Mouse (Mus musculus) intestine, embryonic 14.5 days (tissue): Measurements from ENCODE around the gene Nktr. TPM values are rescaled to one million over a fixed set of nuclear protein-coding genes. Genes with fewer than 3 reads are reported as not detected.

Source experiments
- ATAC-seq: fragments of 200-750 bp; cut with Nextera tagmentation; replicated peaks from 2 replicates; pipeline ENCODE4 v1.8.0; 2017; ENCODE audit warnings: low read depth, moderate number of reproducible peaks, moderate TSS enrichment, moderate library complexity; ENCODE audit not compliant: low FRiP score, low TSS enrichment
- DNase-seq: peaks from one replicate; pipeline ENCODE4 v3.0.0-alpha.2; 2018; ENCODE audit warnings: low spot score
- H3K27ac ChIP-seq: fragments of 300-500 bp; sonication (generic); 2 replicates; pipeline ENCODE4 v1.5.1; 2014; ENCODE audit warnings: low read depth, mild to moderate bottlenecking, control low read depth
- H3K27me3 ChIP-seq: fragments of 300-500 bp; sonication (generic); replicated peaks from 2 replicates; pipeline ENCODE4 v1.6.1; 2014; ENCODE audit warnings: low read length, control low read depth; ENCODE audit not compliant: control insufficient read depth, insufficient read depth
- H3K36me3 ChIP-seq: fragments of 300-500 bp; sonication (generic); 2 replicates; pipeline ENCODE4 v1.6.1; 2014; ENCODE audit warnings: low read length, control low read depth; ENCODE audit not compliant: control insufficient read depth, insufficient read depth
- H3K4me1 ChIP-seq: fragments of 300-500 bp; sonication (generic); replicated peaks from 2 replicates; pipeline ENCODE4 v1.6.1; 2014; ENCODE audit warnings: low read length, control low read depth, mixed read lengths; ENCODE audit not compliant: control insufficient read depth, insufficient read depth
- H3K4me2 ChIP-seq: fragments of 300-500 bp; sonication (generic); 2 replicates; pipeline ENCODE4 v1.6.1; 2014; ENCODE audit warnings: low read length
- H3K4me3 ChIP-seq: fragments of 300-500 bp; sonication (generic); 2 replicates; pipeline ENCODE4 v1.5.1; 2014; ENCODE audit warnings: low read depth, low read length, control low read depth, mixed read lengths
- H3K9ac ChIP-seq: fragments of 300-500 bp; sonication (generic); 2 replicates; pipeline ENCODE4 v1.6.1; 2014; ENCODE audit warnings: mild to moderate bottlenecking, low read length
- H3K9me3 ChIP-seq: fragments of 300-500 bp; sonication (generic); 2 replicates; pipeline ENCODE4 v1.6.1; 2016; ENCODE audit warnings: low read length, control low read depth; ENCODE audit not compliant: control insufficient read depth
- WGBS: fragments of 180-500 bp; shearing (Covaris S2); extraction: QIAGEN DNeasy Blood & Tissue Kit; methylation state at CpG from one replicate; pipeline ENCODE4 v1.1.7; 2014; 5-methylcytosine and 5-hydroxymethylcytosine counted together
- polyA plus RNA-seq: library from polyadenylated mRNA; unstranded; fragments of >200 nt; fragmentation: Nextera tagmentation; extraction: Ambion mirVana; gene quantifications from 2 replicates; pipeline ENCODE4 v1.2.1, GENCODE M21; 2014

Nktr gene
- polyA plus RNA-seq, 1 experiment from 2014 or later: 71.7 TPM

- H3K4me3 ChIP-seq: no peak overlapping the region
- WGBS: 61% methylated on average over 8 of the region's 8 CpGs
- no peak overlapping the region for H3K9ac ChIP-seq
- no peak overlapping the region for H3K4me2 ChIP-seq
- no peak for DNase-seq
- H3K4me1 ChIP-seq: peaks cover 26% of the 10 kb centered on the region
- no peaks in the 10 kb centered on the region for H3K9me3 ChIP-seq
- peaks cover 48% of the 10 kb centered on the region for H3K36me3 ChIP-seq
- H3K27me3 ChIP-seq: no peaks in the 10 kb centered on the region
- H3K27ac ChIP-seq: no peak overlapping the region; the same call in 1 of the 2 replicates
- no peak for ATAC-seq
Observed at GRCm38 (mm10) chr9:121761787-121762186, 42.8 kb downstream of the Nktr start.

DNA sequence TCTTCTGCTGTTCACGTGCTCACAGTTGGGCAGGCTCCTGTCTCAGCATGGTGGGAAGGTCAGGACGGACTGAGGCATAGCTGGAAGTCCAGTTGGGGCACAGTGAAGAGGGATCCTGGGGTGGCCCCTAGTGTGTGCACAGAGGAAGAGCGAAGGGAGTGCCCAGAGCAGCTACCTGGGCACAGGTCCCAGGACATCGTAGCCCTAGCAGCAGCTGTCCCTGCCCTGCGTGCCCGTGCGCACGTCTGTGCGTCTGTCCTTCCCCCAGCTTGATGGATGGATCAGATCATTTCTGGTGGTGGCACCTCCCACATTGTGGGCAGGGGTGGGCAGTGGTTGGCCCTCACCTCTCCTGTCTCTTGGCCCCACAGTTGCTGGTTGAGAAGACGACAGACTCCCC, 43.3 kb downstream of the Nktr start:
- H3K9ac ChIP-seq: no peak overlapping the region
- H3K27ac ChIP-seq: no peak overlapping the region; the same call in 1 of the 2 replicates
- peaks cover 49% of the 10 kb centered on the region for H3K36me3 ChIP-seq
- ATAC-seq: no peak
- DNase-seq: no peak
- no peaks in the 10 kb centered on the region for H3K27me3 ChIP-seq
- H3K4me2 ChIP-seq: no peak overlapping the region
- no peak overlapping the region for H3K4me3 ChIP-seq
- 90% methylated on average over 10 of the region's 10 CpGs for WGBS
- peaks cover 26% of the 10 kb centered on the region for H3K4me1 ChIP-seq
- no peaks in the 10 kb centered on the region for H3K9me3 ChIP-seq

- Histone ChIP-seq H3K27ac (no peak overlapping the region), H3K9me3 (no peaks in the 10 kb centered on the region), H3K27me3 (no peaks in the 10 kb centered on the region), H3K4me1 (peaks cover 26% of the 10 kb centered on the region), H3K9ac (no peak overlapping the region), H3K36me3 (peaks cover 54% of the 10 kb centered on the region), H3K4me3 (no peak overlapping the region), H3K4me2 (no peak overlapping the region)
- no peak for DNase-seq
- 91% methylated on average over 25 of the region's 25 CpGs for WGBS
- no peak for ATAC-seq
Observed at GRCm38 (mm10) chr9:121762761-121763160, 43.8 kb downstream of the Nktr start.

DNA sequence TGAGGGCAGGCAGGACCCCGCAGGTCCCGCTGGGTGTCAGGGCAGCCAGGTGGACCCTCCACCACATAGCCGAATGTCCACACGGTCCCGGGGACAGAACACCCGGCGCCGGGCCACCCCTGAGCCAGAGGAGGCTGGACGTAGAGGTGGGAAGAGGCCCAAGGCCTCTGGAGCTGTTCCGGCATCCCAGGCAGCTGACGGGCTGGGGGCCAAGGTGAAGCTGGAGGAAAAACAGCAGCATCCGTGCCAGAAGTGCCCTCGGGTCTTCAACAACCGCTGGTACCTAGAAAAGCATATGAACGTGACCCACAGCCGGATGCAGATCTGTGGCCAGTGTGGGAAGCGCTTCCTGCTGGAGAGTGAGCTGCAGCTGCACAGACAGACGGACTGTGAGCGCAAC, 44.7 kb downstream of the Nktr start:
- Histone ChIP-seq H3K4me3 (no peak overlapping the region), H3K4me1 (peaks cover 21% of the 10 kb centered on the region), H3K9me3 (no peaks in the 10 kb centered on the region), H3K27ac (no peak overlapping the region), H3K36me3 (peaks cover 64% of the 10 kb centered on the region), H3K27me3 (no peaks in the 10 kb centered on the region), H3K4me2 (no peak overlapping the region), H3K9ac (no peak overlapping the region)
- no peak for DNase-seq
- ATAC-seq: no peak
- WGBS: 91% methylated on average over 19 of the region's 19 CpGs

DNA sequence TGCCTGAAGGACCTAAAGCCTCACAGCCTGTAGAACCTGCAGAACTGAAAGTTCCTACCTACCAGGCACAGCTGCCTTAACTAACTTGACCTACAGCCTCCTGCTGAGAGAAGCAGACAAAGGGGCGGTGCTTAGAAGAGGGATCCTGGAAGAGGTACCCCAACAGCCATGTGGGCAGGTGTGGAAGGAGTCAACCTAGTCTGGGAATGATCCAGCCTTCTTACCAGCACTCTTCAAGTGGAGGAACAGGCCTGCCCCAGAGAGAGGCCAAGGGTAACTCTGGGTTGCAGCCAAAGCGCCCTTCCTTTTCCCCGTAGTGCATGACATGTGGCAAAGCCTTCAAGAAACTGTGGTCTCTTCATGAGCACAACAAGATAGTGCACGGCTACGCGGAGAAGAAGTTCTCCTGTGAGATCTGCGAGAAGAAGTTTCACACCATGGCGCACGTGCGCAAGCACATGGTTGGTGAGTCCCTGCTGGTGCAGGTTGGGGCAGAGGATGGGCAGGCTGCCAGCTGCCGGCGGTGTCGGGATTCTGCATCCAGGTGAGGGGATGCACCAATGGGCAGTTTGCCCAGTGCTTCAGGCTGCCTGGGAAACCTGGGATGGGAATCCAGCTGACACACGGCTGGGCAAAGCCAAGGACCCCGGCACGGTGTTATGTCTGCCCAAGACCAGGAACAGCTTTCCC, 46.3 kb downstream of the Nktr start:
- no peak overlapping the region for H3K9ac ChIP-seq
- no peak overlapping the region for H3K27ac ChIP-seq
- no peaks in the 10 kb centered on the region for H3K27me3 ChIP-seq
- H3K36me3 ChIP-seq: peaks cover 68% of the 10 kb centered on the region
- H3K4me3 ChIP-seq: no peak overlapping the region
- H3K9me3 ChIP-seq: no peaks in the 10 kb centered on the region
- H3K4me2 ChIP-seq: no peak overlapping the region
- WGBS: 89% methylated on average over 16 of the region's 16 CpGs
- peaks cover 18% of the 10 kb centered on the region for H3K4me1 ChIP-seq
- no peak for ATAC-seq
- DNase-seq: no peak

GRCm38 (mm10) chr9:121772412-121772811, 53.4 kb downstream of the Nktr start:
- 65% methylated on average over 5 of the region's 5 CpGs for WGBS
- ATAC-seq (no peak), DNase-seq (no peak)
- no peak overlapping the region for H3K27ac ChIP-seq
- H3K4me3 ChIP-seq: no peak overlapping the region
- H3K36me3 ChIP-seq: peaks cover 17% of the 10 kb centered on the region
- H3K4me1 ChIP-seq: no peaks in the 10 kb centered on the region
- no peak overlapping the region for H3K9ac ChIP-seq
- H3K9me3 ChIP-seq: no peaks in the 10 kb centered on the region
- H3K4me2 ChIP-seq: no peak overlapping the region
- peaks cover 19% of the 10 kb centered on the region for H3K27me3 ChIP-seq

- no peak overlapping the region for H3K9ac ChIP-seq
- H3K4me2 ChIP-seq: no peak overlapping the region
- peaks cover 9% of the 10 kb centered on the region; the same call in 1 of the 2 replicates for H3K4me1 ChIP-seq
- no peak overlapping the region for H3K27ac ChIP-seq
- no peaks in the 10 kb centered on the region for H3K9me3 ChIP-seq
- 82% methylated on average over 10 of the region's 10 CpGs for WGBS
- DNase-seq: no peak
- H3K27me3 ChIP-seq: peaks cover 37% of the 10 kb centered on the region
- no peaks in the 10 kb centered on the region for H3K36me3 ChIP-seq
- H3K4me3 ChIP-seq: no peak overlapping the region
- ATAC-seq: no peak
Observed at GRCm38 (mm10) chr9:121775951-121776350, 57.0 kb downstream of the Nktr start.

DNA sequence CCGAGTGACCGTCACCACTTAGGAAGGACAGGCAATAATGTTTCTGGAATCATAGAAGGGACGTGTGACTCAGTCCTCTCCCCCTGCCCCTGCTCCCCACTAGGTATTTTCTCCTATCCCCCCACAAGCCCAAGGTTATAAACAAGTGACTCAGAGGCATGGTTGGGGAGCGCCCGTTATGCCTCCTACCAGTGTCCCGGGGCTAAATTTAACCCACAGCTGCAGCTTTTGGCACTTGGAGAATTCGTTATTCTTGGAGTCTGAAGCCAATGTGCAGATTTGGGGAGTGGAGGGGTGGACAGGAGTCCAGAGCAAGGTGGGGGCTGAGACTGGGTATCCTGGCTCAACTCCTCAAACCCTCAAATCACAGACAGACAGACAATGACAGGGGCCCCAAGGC, 57.5 kb downstream of the Nktr start:
- H3K9ac ChIP-seq: no peak overlapping the region
- H3K27ac ChIP-seq: no peak overlapping the region
- no peaks in the 10 kb centered on the region for H3K36me3 ChIP-seq
- H3K4me3 ChIP-seq: no peak overlapping the region
- no peak for ATAC-seq
- no peaks in the 10 kb centered on the region for H3K9me3 ChIP-seq
- no peak overlapping the region for H3K4me2 ChIP-seq
- H3K27me3 ChIP-seq: peaks cover 37% of the 10 kb centered on the region
- no peak for DNase-seq
- WGBS: 80% methylated on average over 7 of the region's 7 CpGs
- peaks cover 9% of the 10 kb centered on the region; the same call in 1 of the 2 replicates for H3K4me1 ChIP-seq

DNA sequence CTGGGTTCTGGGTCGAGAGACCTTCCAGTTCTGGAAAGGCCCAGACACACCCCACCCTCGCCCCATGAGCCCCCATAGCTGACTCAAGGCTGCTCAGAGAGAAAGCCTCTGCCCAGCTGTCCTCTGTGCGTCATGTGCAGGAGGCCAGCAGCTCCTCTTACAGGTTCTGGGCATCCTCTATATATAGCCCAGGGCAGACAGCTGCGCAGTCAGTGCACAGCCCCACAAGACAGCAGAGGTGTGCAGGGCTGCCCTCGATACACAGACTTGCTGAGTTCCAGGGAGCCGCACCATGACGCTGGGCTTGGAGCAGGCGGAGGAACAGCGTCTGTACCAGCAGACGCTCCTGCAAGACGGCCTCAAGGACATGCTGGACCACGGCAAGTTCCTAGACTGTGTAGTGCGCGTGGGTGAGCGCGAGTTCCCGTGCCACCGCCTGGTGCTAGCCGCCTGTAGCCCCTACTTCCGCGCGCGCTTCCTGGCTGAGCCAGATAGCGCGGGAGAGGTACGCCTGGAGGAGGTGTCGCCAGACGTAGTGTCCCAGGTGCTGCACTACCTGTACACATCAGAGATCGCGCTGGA, 58.6 kb downstream of the Nktr start, which contains the start of gene Klhl40:
Klhl40 (plus strand) TSS at position 124 of the 582 bp plus-strand sequence.
- WGBS: 18% methylated on average over 30 of the region's 30 CpGs
- Histone ChIP-seq H3K4me2 (peak within 1 kb of the TSS; percentile 65), H3K27me3 (peaks cover 37% of the 10 kb centered on the region), H3K4me3 (peak within 1 kb of the TSS; percentile 23), H3K4me1 (peaks cover 9% of the 10 kb centered on the region; the same call in 1 of the 2 replicates), H3K9ac (0 out of 2 replicates have a peak within 1 kb of the TSS, but pooled peaks have one; percentile 13), H3K27ac (no peak within 1 kb of the TSS), H3K36me3 (no peaks in the 10 kb centered on the region), H3K9me3 (no peaks in the 10 kb centered on the region)
- peak; percentile 57; the same call in 1 of the 2 replicates for ATAC-seq
- no peak for DNase-seq
